Mouse (Mus musculus): Measurements from ENCODE around the gene Mapk12. TPM values are rescaled to one million over a fixed set of nuclear protein-coding genes. Genes with fewer than 3 reads are reported as not detected.
A peak's percentile ranks its signal among the peaks of the same experiment; 100 is the strongest.

Mapk12 gene
- polyA plus RNA-seq, 2 experiments = 1.1 to 1.8 TPM

GRCm38 (mm10) chr15:89088607-89089247 lies 51.8 kb downstream of the Mapk12 start, which contains the start of gene Selenoo:
TSS of gene Selenoo (plus strand) at chr15:89089084.
- H3K27ac ChIP-seq = peak within 1 kb of the TSS; percentile 10; the same call in 1 of the 2 replicates
- peaks cover 5 to 8% of the 10 kb centered on the region in 2 experiments; a peak in 3 of 4 replicates for H3K4me1 ChIP-seq (replicated peaks; ENCODE audit: control insufficient read depth in 2 of 2, insufficient read depth in 2 of 2, low read length in 1 of 2)
- H3K9me3 ChIP-seq (ENCODE audit: control insufficient read depth, low read length) = no peaks in the 10 kb centered on the region
- peak within 1 kb of the TSS; percentile 79 for H3K4me2 ChIP-seq (ENCODE audit: low read depth)
- no peaks in the 10 kb centered on the region for H3K27me3 ChIP-seq (ENCODE audit: control insufficient read depth, insufficient read depth, low read length)
- WGBS (ENCODE audit: insufficient replicate concordance) = 2% methylated on average over 38 of the region's 38 CpGs
- H3K36me3 ChIP-seq (replicated peaks; ENCODE audit: control insufficient read depth, insufficient read depth, low read depth) = peaks cover 2% of the 10 kb centered on the region; the same call in 1 of the 2 replicates
- DNase-seq (ENCODE audit: low read depth in 3 of 3, low spot score in 3 of 3) (peak; percentile 75 to 77 (median 77)), ATAC-seq (ENCODE audit: insufficient read depth) (peak; percentile 92)
- peak within 1 kb of the TSS; percentile 75 to 91 for H3K4me3 ChIP-seq (ENCODE audit: insufficient read depth in 1 of 2, low read depth in 2 of 2, low read length in 2 of 2)
- peak within 1 kb of the TSS; percentile 89 for H3K9ac ChIP-seq (replicated peaks)
- no peak for TF ChIP-seq CTCF (IDR thresholded peaks at IDR 0.05; ENCODE audit: low read depth)
- TF ChIP-seq EP300 (IDR thresholded peaks at IDR 0.05; ENCODE audit: low read depth) = no peak

GRCm38 (mm10) chr15:89084826-89085225 lies 55.7 kb downstream of the Mapk12 start:
- TF ChIP-seq CTCF (IDR thresholded peaks at IDR 0.05; ENCODE audit: low read depth) (no peak), EP300 (IDR thresholded peaks at IDR 0.05; ENCODE audit: low read depth) (no peak)
- no peak for ATAC-seq (ENCODE audit: insufficient read depth)
- H3K9me3 ChIP-seq (ENCODE audit: control insufficient read depth, low read length) = no peaks in the 10 kb centered on the region
- no peak overlapping the region for H3K4me3 ChIP-seq (ENCODE audit: insufficient read depth in 1 of 2, low read depth in 2 of 2, low read length in 2 of 2)
- WGBS (ENCODE audit: insufficient replicate concordance) = 75% methylated on average over 2 of the region's 2 CpGs
- H3K27ac ChIP-seq = no peak overlapping the region
- no peak for DNase-seq (ENCODE audit: low read depth in 3 of 3, low spot score in 3 of 3)
- no peaks in the 10 kb centered on the region for H3K27me3 ChIP-seq (ENCODE audit: control insufficient read depth, insufficient read depth, low read length)
- no peak overlapping the region for H3K4me2 ChIP-seq (ENCODE audit: low read depth)
- peaks cover 2 to 5% of the 10 kb centered on the region in 2 experiments; a peak in 3 of 4 replicates for H3K4me1 ChIP-seq (replicated peaks; ENCODE audit: control insufficient read depth in 2 of 2, insufficient read depth in 2 of 2, low read length in 1 of 2)
- no peak overlapping the region for H3K9ac ChIP-seq (replicated peaks)
- peaks cover 2% of the 10 kb centered on the region; the same call in 1 of the 2 replicates for H3K36me3 ChIP-seq (replicated peaks; ENCODE audit: control insufficient read depth, insufficient read depth, low read depth)

GRCm38 (mm10) chr15:89083906-89084305 lies 56.6 kb downstream of the Mapk12 start:
- TF ChIP-seq EP300 (IDR thresholded peaks at IDR 0.05; ENCODE audit: low read depth) = no peak
- no peak for TF ChIP-seq CTCF (IDR thresholded peaks at IDR 0.05; ENCODE audit: low read depth)
- Histone ChIP-seq H3K27me3 (ENCODE audit: control insufficient read depth, insufficient read depth, low read length) (no peaks in the 10 kb centered on the region), H3K36me3 (replicated peaks; ENCODE audit: control insufficient read depth, insufficient read depth, low read depth) (peaks cover 2% of the 10 kb centered on the region; the same call in 1 of the 2 replicates), H3K4me3 (ENCODE audit: insufficient read depth in 1 of 2, low read depth in 2 of 2, low read length in 2 of 2) (no peak overlapping the region), H3K9ac (replicated peaks) (no peak overlapping the region), H3K4me2 (ENCODE audit: low read depth) (no peak overlapping the region), H3K27ac (no peak overlapping the region), H3K4me1 (replicated peaks; ENCODE audit: control insufficient read depth in 2 of 2, insufficient read depth in 2 of 2, low read length in 1 of 2) (peaks cover 0 to 3% of the 10 kb centered on the region in 2 experiments; a peak in 1 of 4 replicates), H3K9me3 (ENCODE audit: control insufficient read depth, low read length) (no peaks in the 10 kb centered on the region)
- ATAC-seq (ENCODE audit: insufficient read depth) (no peak), DNase-seq (ENCODE audit: low read depth in 3 of 3, low spot score in 3 of 3) (no peak)
- WGBS (ENCODE audit: insufficient replicate concordance) = 68% methylated on average over 1 of the region's 1 CpGs

Small RNAs within 50 kb of the gene (microRNA-seq; reads per million reads assigned to microRNA genes)
- gene Mir6958 = 2.1 reads per million
- not detected for gene Mir7118

Other genes starting within 250 kb of the Mapk12 start
- gene Ttll8, start 186.3 kb downstream of the Mapk12 start, polyA plus RNA-seq (2012; rRNA removed) = not detected in 2 replicates
- not detected in 2 replicates for gene Ttll8, start 186.3 kb downstream of the Mapk12 start, polyA plus RNA-seq (2014; fragmentation: Nextera tagmentation; extraction: Ambion mirVana)
- 0.02 TPM in 1 of 2 replicates, not detected in the other for gene Mlc1, start 161.7 kb downstream of the Mapk12 start, polyA plus RNA-seq (2012; rRNA removed)
- gene Mlc1, start 161.7 kb downstream of the Mapk12 start, polyA plus RNA-seq (2014; fragmentation: Nextera tagmentation; extraction: Ambion mirVana) = 0.13 TPM in 1 of 2 replicates, not detected in the other
- not detected in 2 replicates for gene Mov10l1, start 157.8 kb downstream of the Mapk12 start, polyA plus RNA-seq (2012; rRNA removed)
- not detected in 2 replicates for gene Mov10l1, start 157.8 kb downstream of the Mapk12 start, polyA plus RNA-seq (2014; fragmentation: Nextera tagmentation; extraction: Ambion mirVana)
- 0.01 TPM in 2 replicates for gene Panx2, start 81.0 kb downstream of the Mapk12 start, polyA plus RNA-seq (2012; rRNA removed)
- gene Panx2, start 81.0 kb downstream of the Mapk12 start, polyA plus RNA-seq (2014; fragmentation: Nextera tagmentation; extraction: Ambion mirVana) = not detected in 2 replicates
- gene Trabd, start 65.6 kb downstream of the Mapk12 start, polyA plus RNA-seq (2012; rRNA removed) = 8.3 and 8.4 TPM in 2 replicates
- gene Trabd, start 65.6 kb downstream of the Mapk12 start, polyA plus RNA-seq (2014; fragmentation: Nextera tagmentation; extraction: Ambion mirVana) = 13.0 and 13.7 TPM in 2 replicates
- 8.9 TPM in 2 replicates for gene Selenoo, start 51.6 kb downstream of the Mapk12 start, polyA plus RNA-seq (2012; rRNA removed)
- 7.4 and 9.0 TPM in 2 replicates for gene Selenoo, start 51.6 kb downstream of the Mapk12 start, polyA plus RNA-seq (2014; fragmentation: Nextera tagmentation; extraction: Ambion mirVana)
- gene Tubgcp6, start 17.6 kb downstream of the Mapk12 start, polyA plus RNA-seq (2012; rRNA removed) = 12.0 and 13.6 TPM in 2 replicates
- gene Tubgcp6, start 17.6 kb downstream of the Mapk12 start, polyA plus RNA-seq (2014; fragmentation: Nextera tagmentation; extraction: Ambion mirVana) = 6.3 and 7.7 TPM in 2 replicates
- gene Hdac10, start 12.0 kb downstream of the Mapk12 start, polyA plus RNA-seq (2012; rRNA removed) = 8.1 and 8.5 TPM in 2 replicates
- 5.3 and 6.3 TPM in 2 replicates for gene Hdac10, start 12.0 kb downstream of the Mapk12 start, polyA plus RNA-seq (2014; fragmentation: Nextera tagmentation; extraction: Ambion mirVana)
- gene Mapk11, start 8.9 kb upstream of the Mapk12 start, polyA plus RNA-seq (2012; rRNA removed) = 0.84 TPM in 2 replicates
- 0.49 and 0.83 TPM in 2 replicates for gene Mapk11, start 8.9 kb upstream of the Mapk12 start, polyA plus RNA-seq (2014; fragmentation: Nextera tagmentation; extraction: Ambion mirVana)
- gene Plxnb2, start 40.1 kb upstream of the Mapk12 start, polyA plus RNA-seq (2012; rRNA removed) = 21.6 and 23.7 TPM in 2 replicates
- 16.4 and 18.3 TPM in 2 replicates for gene Plxnb2, start 40.1 kb upstream of the Mapk12 start, polyA plus RNA-seq (2014; fragmentation: Nextera tagmentation; extraction: Ambion mirVana)
- gene Dennd6b, start 55.8 kb upstream of the Mapk12 start, polyA plus RNA-seq (2012; rRNA removed) = 4.5 TPM in 2 replicates
- 1.6 and 2.4 TPM in 2 replicates for gene Dennd6b, start 55.8 kb upstream of the Mapk12 start, polyA plus RNA-seq (2014; fragmentation: Nextera tagmentation; extraction: Ambion mirVana)
- gene Ppp6r2, start 70.8 kb upstream of the Mapk12 start, polyA plus RNA-seq (2012; rRNA removed) = 11.6 and 15.3 TPM in 2 replicates
- 17.7 and 19.5 TPM in 2 replicates for gene Ppp6r2, start 70.8 kb upstream of the Mapk12 start, polyA plus RNA-seq (2014; fragmentation: Nextera tagmentation; extraction: Ambion mirVana)
- gene Sbf1, start 174.6 kb upstream of the Mapk12 start, polyA plus RNA-seq (2012; rRNA removed) = 20.8 and 29.3 TPM in 2 replicates
- gene Sbf1, start 174.6 kb upstream of the Mapk12 start, polyA plus RNA-seq (2014; fragmentation: Nextera tagmentation; extraction: Ambion mirVana) = 17.8 and 23.5 TPM in 2 replicates
- 2.5 and 2.7 TPM in 2 replicates for gene Adm2, start 182.0 kb upstream of the Mapk12 start, polyA plus RNA-seq (2012; rRNA removed)
- gene Adm2, start 182.0 kb upstream of the Mapk12 start, polyA plus RNA-seq (2014; fragmentation: Nextera tagmentation; extraction: Ambion mirVana) = 1.2 and 1.6 TPM in 2 replicates
- gene Miox, start 193.7 kb upstream of the Mapk12 start, polyA plus RNA-seq (2012; rRNA removed) = 9.7 and 11.2 TPM in 2 replicates
- 10.2 and 10.8 TPM in 2 replicates for gene Miox, start 193.7 kb upstream of the Mapk12 start, polyA plus RNA-seq (2014; fragmentation: Nextera tagmentation; extraction: Ambion mirVana)
- gene Lmf2, start 215.0 kb upstream of the Mapk12 start, polyA plus RNA-seq (2012; rRNA removed) = 12.3 and 15.1 TPM in 2 replicates
- 17.2 and 18.9 TPM in 2 replicates for gene Lmf2, start 215.0 kb upstream of the Mapk12 start, polyA plus RNA-seq (2014; fragmentation: Nextera tagmentation; extraction: Ambion mirVana)
- gene Ncaph2, start 215.0 kb upstream of the Mapk12 start, polyA plus RNA-seq (2012; rRNA removed) = 63.8 and 77.0 TPM in 2 replicates
- gene Ncaph2, start 215.0 kb upstream of the Mapk12 start, polyA plus RNA-seq (2014; fragmentation: Nextera tagmentation; extraction: Ambion mirVana) = 104 and 106 TPM in 2 replicates
- gene Sco2, start 233.1 kb upstream of the Mapk12 start, polyA plus RNA-seq (2012; rRNA removed) = 9.8 and 10.7 TPM in 2 replicates
- 2.8 and 4.4 TPM in 2 replicates for gene Sco2, start 233.1 kb upstream of the Mapk12 start, polyA plus RNA-seq (2014; fragmentation: Nextera tagmentation; extraction: Ambion mirVana)
- gene Tymp, start 236.3 kb upstream of the Mapk12 start, polyA plus RNA-seq (2012; rRNA removed) = 0.70 and 0.88 TPM in 2 replicates
- gene Tymp, start 236.3 kb upstream of the Mapk12 start, polyA plus RNA-seq (2014; fragmentation: Nextera tagmentation; extraction: Ambion mirVana) = 0.40 and 0.56 TPM in 2 replicates
- gene Odf3b, start 238.6 kb upstream of the Mapk12 start, polyA plus RNA-seq (2012; rRNA removed) = 0.76 and 0.89 TPM in 2 replicates
- gene Odf3b, start 238.6 kb upstream of the Mapk12 start, polyA plus RNA-seq (2014; fragmentation: Nextera tagmentation; extraction: Ambion mirVana) = 0.57 and 1.3 TPM in 2 replicates
- gene Klhdc7b, start 244.2 kb upstream of the Mapk12 start, polyA plus RNA-seq (2012; rRNA removed) = not detected in 2 replicates
- not detected in 2 replicates for gene Klhdc7b, start 244.2 kb upstream of the Mapk12 start, polyA plus RNA-seq (2014; fragmentation: Nextera tagmentation; extraction: Ambion mirVana)

All from liver, embryonic 14.5 days (tissue).